Mouse (Mus musculus) G1E-ER4 (cell line): ENCODE measurements around the gene Pnmt. TPM values are rescaled to one million over a fixed set of nuclear protein-coding genes. Genes with fewer than 3 reads are reported as not detected.

Experiments used
- GATA1 ChIP-seq: IDR thresholded peaks from one replicate; pipeline ENCODE4 v1.8.0; 2012; ENCODE audit warnings: low read length, inconsistent platforms
- polyA plus RNA-seq: library from polyadenylated mRNA; stranded (reverse); fragments of >175 nt; gene quantifications from 2 replicates; pipeline ENCODE4 v1.2.3, GENCODE M21; 2012

Pnmt gene
- polyA plus RNA-seq, 1 experiment, result not detected

DNA sequence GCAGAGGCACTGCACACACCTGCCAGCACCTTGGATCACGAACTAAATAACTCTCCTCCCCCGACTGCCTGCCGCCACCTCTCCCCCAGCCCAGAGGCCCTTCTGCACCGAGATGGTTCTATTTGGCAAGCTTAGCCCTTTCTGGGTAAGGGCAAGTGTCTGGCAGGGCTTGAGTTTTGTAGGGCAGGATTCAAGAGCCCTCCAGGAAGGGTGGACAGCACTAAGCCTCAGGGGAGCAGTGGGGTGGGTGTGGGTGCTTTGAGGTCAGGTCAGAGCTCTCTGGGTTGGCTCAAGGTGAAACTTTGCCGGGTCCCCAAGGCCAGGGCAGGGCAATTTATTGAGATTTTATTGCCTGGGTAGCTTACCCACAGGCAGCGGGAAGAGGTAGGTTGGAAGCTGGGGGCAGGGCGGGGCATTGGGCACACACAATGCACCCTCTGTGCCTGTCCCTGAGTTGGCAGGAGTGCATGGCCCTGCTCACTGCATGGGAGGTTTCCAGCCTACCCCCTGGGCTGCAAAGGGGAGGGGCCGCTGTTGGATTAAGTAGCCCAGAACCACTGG, 32.5 kb upstream of the Pnmt start:
- TF ChIP-seq GATA1, result no peak

- TF ChIP-seq GATA1, result no peak
Measured at GRCm38 (mm10) chr11:98354445-98354844, 31.8 kb upstream of the Pnmt start.

- TF ChIP-seq GATA1, result peak; percentile 62
Measured at GRCm38 (mm10) chr11:98355732-98356299, 30.4 kb upstream of the Pnmt start.

DNA sequence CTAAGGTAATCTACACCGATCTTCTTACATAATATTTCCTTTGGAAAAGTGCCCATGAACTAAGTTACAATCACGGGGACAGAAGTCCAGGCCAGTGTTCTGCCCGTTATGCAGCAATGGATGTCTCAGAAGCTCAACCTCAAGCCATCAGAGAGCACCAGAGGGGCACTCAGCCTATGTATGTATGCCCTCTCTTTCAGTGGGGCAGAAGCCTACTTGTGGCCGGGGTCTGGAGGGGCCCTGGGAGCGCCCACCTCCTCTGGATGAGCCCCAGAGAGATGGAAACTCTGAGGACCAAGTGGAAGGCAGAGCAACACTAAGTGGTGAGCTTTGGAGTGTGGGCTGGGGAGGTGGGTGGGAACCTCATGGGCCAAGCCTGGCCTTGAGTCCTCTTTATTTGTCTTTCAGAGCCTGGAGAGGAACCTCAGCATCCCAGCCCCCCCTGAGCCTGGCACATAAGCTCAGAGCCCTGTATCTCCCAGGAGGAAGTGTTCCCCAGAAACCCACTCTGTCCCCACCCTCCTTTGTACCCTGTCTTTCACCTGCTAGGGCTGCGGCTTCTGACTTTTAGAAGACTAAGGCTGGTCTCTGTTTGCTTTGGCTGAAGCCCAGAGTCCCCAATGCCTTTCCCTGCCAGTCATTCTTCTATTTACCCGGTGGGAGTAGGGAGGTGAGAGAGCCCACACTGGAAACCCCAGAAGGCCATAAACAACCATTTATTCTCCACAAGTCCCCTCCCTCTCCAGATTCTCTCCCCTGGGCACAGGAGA, 29.4 kb upstream of the Pnmt start:
- TF ChIP-seq GATA1, result no peak

- no peak for TF ChIP-seq GATA1
Measured at GRCm38 (mm10) chr11:98357396-98358160, 28.7 kb upstream of the Pnmt start.

DNA sequence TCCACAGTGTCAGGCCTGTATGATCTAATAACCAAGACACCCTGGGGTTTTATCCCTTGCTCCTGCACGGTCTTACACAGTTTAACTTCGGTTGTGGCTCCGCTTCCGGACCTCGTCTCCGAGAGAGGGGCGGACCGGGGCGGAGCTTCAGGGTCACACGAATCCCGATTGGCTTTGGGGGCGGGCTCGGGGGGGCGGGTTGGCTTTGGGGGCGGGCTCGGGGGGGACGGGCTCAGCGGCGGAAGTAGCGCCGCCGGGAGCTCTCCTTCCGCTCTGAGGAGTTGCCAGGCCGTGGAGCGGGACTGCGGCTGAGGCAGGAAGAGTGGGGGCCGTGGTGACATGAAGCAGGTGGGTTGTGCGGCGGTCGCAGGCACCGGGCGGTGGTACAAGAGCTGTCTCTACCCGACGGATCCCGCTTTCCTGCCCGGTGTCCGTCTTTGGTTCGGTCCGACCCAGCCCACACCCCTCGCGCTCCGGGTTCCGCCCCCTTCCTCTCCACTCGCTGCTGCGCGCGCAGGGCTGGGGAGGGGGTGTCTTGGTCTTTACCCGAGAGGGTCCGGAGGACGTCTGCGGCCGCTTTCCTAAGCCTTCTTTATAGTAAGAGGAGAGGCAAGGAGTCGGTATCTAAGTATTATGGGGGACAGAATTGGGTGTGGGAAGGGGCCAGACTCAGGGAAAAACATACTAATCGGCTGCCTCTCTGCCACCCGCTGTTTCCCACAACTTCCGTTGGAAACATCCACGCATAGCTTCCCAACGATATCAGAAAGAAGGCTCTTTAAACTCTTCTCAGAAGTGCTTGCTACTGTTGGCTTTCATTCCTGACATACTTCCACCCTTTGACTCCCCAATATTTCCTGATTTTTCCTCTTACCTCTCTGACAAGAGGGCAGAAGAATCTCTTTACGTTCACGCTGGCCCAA, 27.8 kb upstream of the Pnmt start, which contains the start of gene Stard3:
Gene Stard3, plus strand, starts transcription at position 208 of the 923 bp plus-strand sequence.
- TF ChIP-seq GATA1, result no peak

DNA sequence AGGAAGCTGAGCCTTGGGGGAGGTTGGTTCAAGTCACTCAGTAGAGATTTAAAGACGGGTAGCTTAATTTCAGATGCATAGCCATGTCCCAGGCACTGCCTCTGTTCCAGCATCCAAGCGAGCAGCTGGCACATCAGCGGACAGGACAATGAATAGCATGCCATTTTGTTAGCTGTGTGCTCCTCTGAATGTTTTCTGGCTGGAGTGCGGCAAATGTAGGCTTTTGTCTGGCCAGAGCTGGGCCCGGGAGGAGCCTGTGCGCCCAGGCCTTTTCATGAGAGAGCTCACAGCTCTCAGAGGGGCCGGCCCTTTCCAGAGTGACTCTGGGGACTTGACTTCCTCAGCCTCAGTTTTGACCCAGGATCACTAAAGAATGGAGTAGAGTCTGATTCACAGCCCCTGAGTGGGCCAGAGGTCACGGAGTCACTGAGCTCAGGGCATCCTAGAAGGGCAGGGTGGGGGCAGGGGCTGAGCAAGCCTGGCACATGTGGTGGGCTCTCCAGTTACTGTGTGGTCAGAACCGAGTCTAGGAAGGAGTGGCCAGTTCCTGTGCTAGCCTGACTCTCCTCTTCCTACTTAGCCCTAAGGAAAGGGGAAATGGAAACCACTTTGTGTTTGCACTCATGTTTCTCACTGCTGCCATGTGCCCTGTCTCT, 25.3 kb upstream of the Pnmt start:
- no peak for TF ChIP-seq GATA1

DNA sequence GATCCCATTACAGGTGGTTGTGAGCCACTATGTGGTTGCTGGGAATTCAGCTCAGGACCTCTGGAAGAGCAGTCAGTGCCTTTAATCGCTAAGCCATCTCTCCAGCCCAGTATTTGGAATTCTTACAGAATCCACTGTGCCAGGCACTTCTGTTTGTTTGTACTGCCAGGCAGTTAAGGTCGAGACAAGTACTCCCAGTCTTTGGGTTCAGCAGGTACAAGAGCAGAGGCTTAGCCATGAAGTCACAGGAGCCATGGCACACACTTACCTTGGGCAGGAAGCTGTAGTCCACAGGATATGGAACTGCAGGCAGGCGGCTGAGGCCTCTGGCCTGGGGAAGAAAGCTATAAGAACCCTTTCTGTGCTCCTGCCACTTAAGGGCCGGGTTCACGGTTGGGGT, 22.4 kb upstream of the Pnmt start:
- TF ChIP-seq GATA1, result no peak

GRCm38 (mm10) chr11:98364410-98364809, 21.8 kb upstream of the Pnmt start:
- TF ChIP-seq GATA1, result no peak

- TF ChIP-seq GATA1, result no peak
Measured at GRCm38 (mm10) chr11:98366290-98366689, 20.0 kb upstream of the Pnmt start.

DNA sequence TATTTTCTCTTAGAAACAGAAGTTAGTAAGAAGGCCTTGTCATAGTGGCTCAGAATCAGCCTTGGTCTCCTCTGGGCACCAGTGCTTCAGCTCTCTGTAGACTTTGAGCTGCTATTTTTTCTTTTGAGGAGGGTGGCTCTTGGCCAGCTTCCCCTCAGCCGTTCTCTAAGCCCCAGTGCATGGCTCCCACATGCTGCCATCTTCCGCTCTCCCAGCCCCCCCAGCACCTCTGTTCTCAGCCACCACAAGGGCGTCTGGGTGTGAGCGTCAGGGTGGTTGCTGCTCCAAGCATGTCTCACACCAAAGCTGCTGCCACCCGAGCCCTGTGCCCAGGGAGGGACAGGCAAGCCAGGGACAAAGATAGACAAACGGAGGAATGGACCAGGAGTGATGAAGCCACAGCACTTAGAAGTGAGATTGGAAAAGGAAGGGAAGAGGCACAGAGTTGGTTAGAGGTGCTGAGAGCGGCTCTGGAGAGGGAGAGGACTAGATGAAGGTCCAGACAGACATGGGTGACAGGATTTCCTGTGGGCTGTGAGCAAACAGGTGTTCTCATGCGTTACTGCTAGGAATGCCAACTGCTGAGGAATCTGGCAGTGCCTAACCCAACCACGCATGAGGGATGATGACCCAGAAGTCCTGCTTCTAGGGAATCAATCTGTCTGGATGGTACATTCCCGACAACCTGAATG, 18.9 kb upstream of the Pnmt start:
- TF ChIP-seq GATA1, result no peak

DNA sequence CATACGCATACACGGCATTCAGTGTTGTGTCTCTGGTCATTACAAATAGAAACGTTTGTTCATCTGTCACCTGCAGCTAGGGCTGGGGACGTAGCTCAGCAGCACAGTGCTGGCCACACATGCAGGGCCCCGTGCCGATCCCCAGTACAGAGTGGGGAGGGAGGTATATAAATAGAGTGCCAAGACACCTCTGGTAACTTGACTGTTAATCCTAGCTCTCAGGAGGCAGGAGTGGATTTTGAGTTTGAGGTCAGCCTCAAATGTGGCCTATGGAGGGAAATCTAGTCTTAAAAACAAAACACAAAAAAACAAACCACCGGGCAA, 18.4 kb upstream of the Pnmt start:
- no peak for TF ChIP-seq GATA1

DNA sequence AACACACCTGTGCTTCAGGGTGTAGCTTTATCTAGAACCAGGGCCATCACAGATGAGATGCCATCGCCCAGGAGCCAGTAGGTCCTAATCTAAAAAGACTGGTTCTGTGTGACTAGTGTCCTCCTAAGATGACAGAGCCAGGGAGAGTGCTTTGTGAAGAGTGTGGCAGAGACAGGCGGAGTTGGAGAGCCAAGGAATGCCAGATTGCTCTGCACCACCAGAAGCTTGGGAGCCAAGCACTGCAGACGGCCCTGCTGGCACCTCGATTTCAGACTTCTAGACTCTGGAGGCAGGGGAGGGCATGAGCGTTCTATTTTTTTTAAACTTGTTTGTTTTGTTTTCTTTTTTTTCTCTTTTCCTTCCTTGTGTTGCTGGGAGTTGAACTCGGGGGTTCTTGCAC, 16.9 kb upstream of the Pnmt start:
- no peak for TF ChIP-seq GATA1

GRCm38 (mm10) chr11:98370588-98370987, 15.7 kb upstream of the Pnmt start:
- TF ChIP-seq GATA1, result no peak
